Mouse (Mus musculus) thymus, adult 2 months (tissue): ENCODE measurements around the gene Apol10a.
"Not testable (repeated sequence)": the region's sequence is repeated elsewhere in the genome, so short reads cannot be mapped to it uniquely, and the experiment has no call there.

ENCODE experiments used
- CTCF ChIP-seq: fragments of 200-500 bp; IDR thresholded peaks from 2 replicates; pipeline ENCODE4 v1.5.1; 2012; ENCODE audit warnings: mild to moderate bottlenecking, control low read depth, low read length, moderate library complexity, borderline replicate concordance; ENCODE audit not compliant: control insufficient read depth, poor library complexity, insufficient read depth; ENCODE audit errors: extremely low read depth
- POLR2A ChIP-seq: fragments of 200-500 bp; IDR thresholded peaks from 2 replicates; pipeline ENCODE4 v1.6.1; 2012; ENCODE audit warnings: mild to moderate bottlenecking, low read length, control low read depth, moderate library complexity; ENCODE audit not compliant: control insufficient read depth, poor library complexity, insufficient read depth; ENCODE audit errors: extremely low read depth

- not testable (repeated sequence) for TF ChIP-seq POLR2A, CTCF
These were observed 62.4 kb downstream of the Apol10a start for GRCm38 (mm10) chr15:77539221-77539620.
